Mouse (Mus musculus): ENCODE results near the gene Sf1. TPM values are rescaled to one million over a fixed set of nuclear protein-coding genes. Genes with fewer than 3 reads are reported as not detected.

The Sf1 gene
- polyA plus RNA-seq, 1 experiment: 220 TPM

DNA sequence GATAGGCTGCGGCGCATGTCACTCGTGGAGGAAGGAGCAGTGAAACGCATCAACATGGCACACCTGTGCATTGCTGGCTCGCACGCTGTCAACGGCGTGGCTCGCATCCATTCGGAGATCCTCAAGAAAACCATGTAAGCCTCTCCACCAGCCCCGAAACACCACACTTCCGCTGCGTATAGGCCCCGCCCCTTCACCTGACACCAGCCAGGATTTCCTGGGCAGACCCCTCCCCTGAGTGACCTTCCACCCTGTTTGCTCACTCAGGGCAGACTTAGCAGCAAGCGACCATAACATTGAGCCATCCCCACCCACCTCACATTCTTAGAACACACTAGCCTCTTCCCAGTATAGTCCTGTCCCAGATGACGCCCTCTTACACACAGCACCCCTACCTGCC is 26.3 kb downstream of the Sf1 start:
- DNase-seq (ENCODE audit: low read depth): no peak
- TF ChIP-seq CTCF (IDR thresholded peaks at IDR 0.05; ENCODE audit: borderline replicate concordance, extremely low read depth, insufficient read depth, insufficient read length) (no peak), POLR2A (IDR thresholded peaks at IDR 0.05; ENCODE audit: borderline replicate concordance, extremely low read depth, insufficient read depth, insufficient read length, poor library complexity, severe bottlenecking) (no peak)

DNA sequence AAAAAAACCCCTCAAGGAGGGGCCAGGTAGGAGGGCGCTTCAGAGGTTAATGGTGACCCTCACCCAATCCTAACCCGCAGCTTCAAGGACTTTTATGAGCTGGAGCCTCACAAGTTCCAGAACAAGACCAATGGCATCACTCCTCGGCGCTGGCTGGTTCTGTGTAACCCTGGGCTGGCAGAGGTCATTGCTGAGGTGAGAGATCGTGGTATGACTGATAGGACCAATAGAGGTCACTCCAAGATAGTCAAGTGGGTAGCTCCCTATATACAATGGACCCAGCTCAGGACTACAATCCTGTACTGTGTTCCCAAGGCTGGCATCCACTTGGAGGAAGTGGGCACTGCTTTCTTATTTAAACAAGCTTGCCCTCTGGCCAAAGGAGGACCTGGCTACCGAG is 26.8 kb downstream of the Sf1 start:
- no peak for TF ChIP-seq POLR2A (IDR thresholded peaks at IDR 0.05; ENCODE audit: borderline replicate concordance, extremely low read depth, insufficient read depth, insufficient read length, poor library complexity, severe bottlenecking)
- TF ChIP-seq CTCF (IDR thresholded peaks at IDR 0.05; ENCODE audit: borderline replicate concordance, extremely low read depth, insufficient read depth, insufficient read length): no peak
- no peak for DNase-seq (ENCODE audit: low read depth)

- TF ChIP-seq CTCF (IDR thresholded peaks at IDR 0.05; ENCODE audit: borderline replicate concordance, extremely low read depth, insufficient read depth, insufficient read length) (peak; percentile 38; the same call in 1 of the 2 replicates), POLR2A (IDR thresholded peaks at IDR 0.05; ENCODE audit: borderline replicate concordance, extremely low read depth, insufficient read depth, insufficient read length, poor library complexity, severe bottlenecking) (no peak)
- no peak for DNase-seq (ENCODE audit: low read depth)
Measured at GRCm38 (mm10) chr19:6392743-6393393, 29.4 kb downstream of the Sf1 start.

DNA sequence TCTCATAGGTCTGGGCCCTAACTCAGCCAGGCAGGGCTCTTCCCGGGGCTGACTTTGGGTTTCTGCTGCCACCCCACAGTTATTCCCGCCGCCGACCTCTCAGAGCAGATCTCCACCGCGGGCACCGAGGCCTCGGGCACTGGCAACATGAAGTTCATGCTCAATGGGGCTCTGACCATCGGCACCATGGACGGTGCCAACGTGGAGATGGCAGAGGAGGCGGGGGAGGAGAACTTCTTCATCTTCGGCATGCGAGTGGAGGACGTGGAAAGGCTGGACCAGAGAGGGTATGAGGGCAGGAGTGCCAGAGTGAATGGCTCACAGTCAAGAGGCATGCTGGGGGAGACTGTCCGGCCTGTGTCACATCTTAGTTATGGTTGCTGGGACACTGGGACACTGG is 30.1 kb downstream of the Sf1 start:
- no peak for DNase-seq (ENCODE audit: low read depth)
- TF ChIP-seq CTCF (IDR thresholded peaks at IDR 0.05; ENCODE audit: borderline replicate concordance, extremely low read depth, insufficient read depth, insufficient read length): no peak
- TF ChIP-seq POLR2A (IDR thresholded peaks at IDR 0.05; ENCODE audit: borderline replicate concordance, extremely low read depth, insufficient read depth, insufficient read length, poor library complexity, severe bottlenecking): no peak

- no peak for DNase-seq (ENCODE audit: low read depth)
- TF ChIP-seq CTCF (IDR thresholded peaks at IDR 0.05; ENCODE audit: borderline replicate concordance, extremely low read depth, insufficient read depth, insufficient read length) (no peak), POLR2A (IDR thresholded peaks at IDR 0.05; ENCODE audit: borderline replicate concordance, extremely low read depth, insufficient read depth, insufficient read length, poor library complexity, severe bottlenecking) (no peak)
Measured at GRCm38 (mm10) chr19:6396237-6396636, 32.7 kb downstream of the Sf1 start.

DNA sequence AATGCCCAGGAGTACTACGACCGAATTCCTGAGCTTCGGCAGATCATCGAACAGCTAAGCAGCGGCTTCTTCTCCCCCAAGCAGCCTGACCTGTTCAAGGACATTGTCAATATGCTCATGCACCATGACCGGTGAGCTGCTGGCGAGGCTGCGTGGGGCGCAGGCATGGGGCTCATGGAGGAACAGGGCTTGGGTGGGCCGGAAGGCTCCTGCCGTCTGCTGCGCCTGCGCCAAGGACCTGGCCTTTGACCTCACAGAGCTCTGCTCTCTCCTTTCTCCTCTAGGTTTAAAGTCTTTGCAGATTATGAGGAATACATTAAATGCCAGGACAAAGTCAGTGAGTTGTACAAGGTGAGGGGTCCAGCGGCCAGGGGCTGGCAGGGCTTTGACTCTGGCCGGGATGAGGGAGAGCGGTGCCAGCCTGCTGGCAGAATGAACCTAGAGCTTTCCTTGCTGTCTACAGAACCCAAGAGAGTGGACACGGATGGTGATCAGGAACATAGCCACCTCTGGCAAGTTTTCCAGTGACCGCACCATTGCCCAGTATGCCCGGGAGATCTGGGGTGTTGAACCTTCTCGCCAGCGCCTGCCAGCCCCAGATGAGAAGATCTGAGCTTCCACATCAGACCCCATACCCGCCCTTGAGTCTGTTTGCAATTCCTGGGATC is 34.2 kb downstream of the Sf1 start:
- TF ChIP-seq CTCF (IDR thresholded peaks at IDR 0.05; ENCODE audit: borderline replicate concordance, extremely low read depth, insufficient read depth, insufficient read length) (no peak), POLR2A (IDR thresholded peaks at IDR 0.05; ENCODE audit: borderline replicate concordance, extremely low read depth, insufficient read depth, insufficient read length, poor library complexity, severe bottlenecking) (no peak)
- DNase-seq (ENCODE audit: low read depth): no peak

GRCm38 (mm10) chr19:6398447-6399284 is 35.2 kb downstream of the Sf1 start:
- no peak for TF ChIP-seq CTCF (IDR thresholded peaks at IDR 0.05; ENCODE audit: borderline replicate concordance, extremely low read depth, insufficient read depth, insufficient read length)
- no peak for TF ChIP-seq POLR2A (IDR thresholded peaks at IDR 0.05; ENCODE audit: borderline replicate concordance, extremely low read depth, insufficient read depth, insufficient read length, poor library complexity, severe bottlenecking)
- peak; percentile 73 for DNase-seq (ENCODE audit: low read depth)

- DNase-seq (ENCODE audit: low read depth): peak; percentile 53
- TF ChIP-seq CTCF (IDR thresholded peaks at IDR 0.05; ENCODE audit: borderline replicate concordance, extremely low read depth, insufficient read depth, insufficient read length) (no peak), POLR2A (IDR thresholded peaks at IDR 0.05; ENCODE audit: borderline replicate concordance, extremely low read depth, insufficient read depth, insufficient read length, poor library complexity, severe bottlenecking) (0 out of 2 replicates have a peak, but pooled peaks have one; percentile 8)
Measured at GRCm38 (mm10) chr19:6399285-6400095, 36.0 kb downstream of the Sf1 start, which contains the start of gene Rasgrp2. Gene Rasgrp2 (plus strand): TSS chr19:6399340.

GRCm38 (mm10) chr19:6400096-6401086 is 36.9 kb downstream of the Sf1 start:
- DNase-seq (ENCODE audit: low read depth): peak; percentile 40
- TF ChIP-seq POLR2A (IDR thresholded peaks at IDR 0.05; ENCODE audit: borderline replicate concordance, extremely low read depth, insufficient read depth, insufficient read length, poor library complexity, severe bottlenecking) (no peak), CTCF (IDR thresholded peaks at IDR 0.05; ENCODE audit: borderline replicate concordance, extremely low read depth, insufficient read depth, insufficient read length) (no peak)
